Mouse (Mus musculus) brain, embryonic 14.5 days (tissue): ENCODE measurements around the gene Tspan5. TPM values are rescaled to one million over a fixed set of nuclear protein-coding genes. Genes with fewer than 3 reads are reported as not detected.

Experiments
- DNase-seq: peaks from one replicate; pipeline ENCODE4 v3.0.0-alpha.2; 2011; ENCODE audit warnings: low read depth
- CTCF ChIP-seq: fragments of 200-500 bp; IDR thresholded peaks from 2 replicates; pipeline ENCODE4 v1.5.1; 2012; ENCODE audit warnings: inconsistent platforms, mild to moderate bottlenecking, moderate library complexity, borderline replicate concordance; ENCODE audit not compliant: insufficient read depth, insufficient read length; ENCODE audit errors: extremely low read depth
- POLR2A ChIP-seq: fragments of 200-500 bp; IDR thresholded peaks from 2 replicates; pipeline ENCODE4 v1.6.1; 2012; ENCODE audit warnings: mild to moderate bottlenecking, inconsistent platforms, borderline replicate concordance; ENCODE audit not compliant: poor library complexity, insufficient read depth, insufficient read length, severe bottlenecking; ENCODE audit errors: extremely low read depth
- polyA plus RNA-seq: library from polyadenylated mRNA; depleted of rRNA; stranded (reverse); fragments of >200 nt; gene quantifications from 2 replicates; pipeline ENCODE4 v1.2.3, GENCODE M21; 2012

The Tspan5 gene
- polyA plus RNA-seq, 1 experiment = 109 TPM

DNA sequence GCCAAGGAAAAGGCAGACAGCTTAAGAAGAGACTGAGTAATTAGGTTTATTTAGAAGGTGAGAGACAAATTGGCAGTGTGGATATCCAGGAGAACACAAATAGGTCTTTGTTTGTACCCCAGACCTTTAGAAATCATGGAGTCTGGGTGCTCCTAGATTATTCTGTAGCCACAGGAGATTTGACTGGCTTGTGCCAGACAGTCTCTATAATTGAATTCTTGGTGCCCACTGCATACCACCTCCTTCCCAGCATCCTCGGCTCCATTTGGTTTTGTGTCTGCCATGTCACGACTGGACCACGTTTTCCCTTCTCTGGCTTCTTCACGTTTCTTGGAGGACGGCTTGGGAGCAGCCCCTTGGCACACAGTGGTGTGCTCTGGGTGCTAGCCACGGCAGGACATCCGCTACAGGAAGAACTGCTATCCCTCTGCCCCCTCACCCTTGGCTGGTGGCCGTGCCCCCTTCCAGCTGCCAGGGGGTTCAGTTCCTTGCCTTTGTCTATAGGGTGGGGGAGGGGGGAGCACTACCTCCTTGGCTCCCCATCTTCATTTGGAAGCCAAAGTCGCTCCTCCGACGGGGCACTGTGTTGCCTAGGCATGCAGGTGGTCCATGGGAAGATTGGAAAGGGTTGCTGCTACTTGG lies 61.6 kb downstream of the Tspan5 start:
- DNase-seq = peak; percentile 82
- no peak for TF ChIP-seq POLR2A
- no peak for TF ChIP-seq CTCF

DNA sequence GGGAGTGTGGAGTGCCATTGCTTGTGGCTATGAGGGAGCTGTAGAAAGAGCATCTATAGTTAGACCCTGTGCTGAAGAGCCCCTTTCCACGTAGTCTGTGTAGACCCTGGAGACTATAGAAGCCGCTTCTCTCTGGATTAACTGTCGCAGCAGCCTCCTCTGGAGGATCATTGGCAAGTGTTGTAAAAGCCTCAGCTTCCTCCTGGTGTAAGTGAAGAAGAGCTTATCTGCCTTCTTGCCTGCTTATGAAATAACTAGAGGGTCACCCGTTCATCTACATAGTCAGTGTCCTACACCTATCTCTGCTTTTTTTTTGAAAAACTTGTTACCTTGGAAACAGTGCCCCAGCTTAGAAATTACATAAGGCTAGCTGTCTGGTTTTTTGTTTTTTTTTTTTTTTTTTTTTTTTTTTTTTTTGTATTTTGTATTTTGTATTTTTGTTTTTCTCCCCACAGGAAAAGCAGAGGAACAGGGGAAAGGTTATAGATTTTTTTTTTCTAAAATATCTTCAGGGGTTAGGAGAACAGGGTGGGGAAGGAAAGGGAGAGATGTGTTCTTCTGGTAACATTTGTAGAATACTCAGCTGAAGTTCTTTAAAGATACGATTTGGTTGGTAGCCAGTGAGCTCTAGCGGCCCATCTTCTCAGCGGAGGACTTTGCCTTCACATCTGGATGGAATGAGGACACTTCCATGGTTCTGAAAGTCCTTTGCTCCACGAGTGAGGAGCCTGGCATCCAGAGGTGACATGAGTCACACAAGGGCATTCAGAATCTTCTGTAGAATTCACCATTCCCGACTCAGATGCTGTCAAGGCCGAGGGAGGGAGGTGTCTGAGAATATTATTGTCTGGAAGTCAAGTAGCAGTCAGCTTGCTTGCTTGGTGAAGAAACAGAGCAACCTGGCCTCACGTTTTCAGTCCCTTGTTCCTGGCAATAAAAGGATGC lies 62.4 kb downstream of the Tspan5 start:
- TF ChIP-seq POLR2A (no peak), CTCF (no peak)
- no peak for DNase-seq

DNA sequence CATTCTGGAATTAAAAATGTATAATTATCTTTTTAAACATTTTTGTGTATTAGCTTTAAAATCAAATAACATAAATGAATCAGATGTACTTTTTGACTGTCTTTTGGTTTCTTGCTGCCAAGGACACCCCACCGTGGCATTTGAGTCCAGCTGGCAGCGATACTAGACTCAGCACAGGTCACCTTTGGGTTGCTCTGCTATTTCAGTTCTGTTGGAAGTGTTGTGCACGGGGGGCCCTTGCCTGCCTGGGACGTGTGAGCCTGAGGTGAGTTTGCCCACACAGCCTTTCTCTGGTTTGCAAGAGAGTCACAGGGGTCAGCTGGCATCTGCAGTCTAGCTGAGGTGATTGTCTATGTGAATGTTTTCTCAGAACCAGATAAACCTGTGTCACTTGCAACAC lies 65.8 kb downstream of the Tspan5 start:
- no peak for TF ChIP-seq CTCF
- TF ChIP-seq POLR2A = no peak
- DNase-seq = no peak

DNA sequence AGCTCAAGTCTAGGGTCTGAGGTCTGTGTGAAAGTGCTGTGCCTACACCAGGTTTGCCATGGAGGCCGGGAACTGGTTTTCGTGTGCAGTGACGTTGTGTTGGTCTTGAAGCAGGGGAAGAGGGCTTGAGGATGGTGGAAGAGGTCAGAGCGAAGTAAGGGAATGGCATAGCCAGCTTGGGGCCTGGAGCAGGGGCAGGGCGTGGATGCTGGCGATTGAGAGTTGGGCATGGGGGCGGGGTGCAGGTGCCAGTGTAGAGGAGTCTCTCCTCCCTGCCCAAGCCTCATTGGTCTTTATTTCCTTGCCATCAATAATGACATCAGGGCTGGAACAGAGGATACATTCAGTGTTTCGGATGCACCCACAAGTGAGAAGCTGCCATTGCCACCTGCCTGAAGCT lies 67.5 kb downstream of the Tspan5 start:
- DNase-seq = no peak
- TF ChIP-seq CTCF (no peak), POLR2A (no peak)

DNA sequence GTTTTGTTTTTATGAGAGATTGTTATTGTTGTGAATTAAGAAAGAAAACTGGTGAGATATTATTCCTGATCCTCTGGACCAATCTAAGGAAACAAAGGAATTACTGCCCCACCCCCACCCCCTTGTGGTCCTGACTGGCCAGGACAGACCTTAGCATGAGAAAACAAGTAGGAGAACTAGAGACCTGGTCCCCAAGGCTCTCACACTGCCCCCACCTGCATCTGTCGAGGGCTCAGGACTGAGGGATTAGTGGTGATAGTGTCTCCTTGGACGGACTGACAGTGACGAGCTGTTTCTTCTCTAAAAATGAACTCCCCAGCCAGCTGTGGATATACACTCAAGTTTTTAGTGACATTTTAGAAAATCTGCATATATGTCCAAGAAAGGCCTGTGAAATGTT lies 70.6 kb downstream of the Tspan5 start:
- TF ChIP-seq POLR2A = no peak
- TF ChIP-seq CTCF = no peak
- no peak for DNase-seq

DNA sequence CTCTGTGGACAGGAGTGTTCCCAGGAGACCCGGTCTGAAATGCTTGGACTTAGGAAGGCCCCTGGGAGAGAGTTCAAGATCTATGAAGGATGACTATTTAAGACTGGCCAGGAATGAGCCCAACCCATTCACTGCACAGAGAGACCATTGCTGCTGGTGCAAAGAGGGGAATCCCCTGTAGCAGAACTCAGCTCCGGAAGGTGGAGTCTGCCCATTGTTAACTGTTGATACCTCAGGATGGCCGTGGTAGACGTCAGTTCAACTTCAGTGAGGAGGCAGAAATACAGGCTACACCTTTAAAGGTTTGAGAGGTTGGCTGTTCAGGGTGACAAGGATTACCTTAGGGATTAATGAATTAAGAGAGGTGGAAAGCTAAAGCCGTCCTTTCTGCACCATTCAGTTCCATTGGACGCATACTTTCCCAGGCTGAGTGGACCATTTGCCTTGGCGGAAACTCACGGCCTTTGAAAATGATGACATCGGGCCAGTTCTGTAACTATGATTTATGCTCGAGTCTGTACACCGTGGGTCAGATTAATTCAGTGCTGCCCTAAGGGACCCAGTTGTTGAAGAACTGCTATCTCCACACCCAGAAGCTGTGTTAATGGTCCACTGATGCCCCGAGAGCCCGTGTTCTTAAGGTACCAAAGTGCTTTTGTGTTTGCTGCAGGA lies 71.3 kb downstream of the Tspan5 start:
- no peak for DNase-seq
- TF ChIP-seq CTCF (no peak), POLR2A (no peak)

DNA sequence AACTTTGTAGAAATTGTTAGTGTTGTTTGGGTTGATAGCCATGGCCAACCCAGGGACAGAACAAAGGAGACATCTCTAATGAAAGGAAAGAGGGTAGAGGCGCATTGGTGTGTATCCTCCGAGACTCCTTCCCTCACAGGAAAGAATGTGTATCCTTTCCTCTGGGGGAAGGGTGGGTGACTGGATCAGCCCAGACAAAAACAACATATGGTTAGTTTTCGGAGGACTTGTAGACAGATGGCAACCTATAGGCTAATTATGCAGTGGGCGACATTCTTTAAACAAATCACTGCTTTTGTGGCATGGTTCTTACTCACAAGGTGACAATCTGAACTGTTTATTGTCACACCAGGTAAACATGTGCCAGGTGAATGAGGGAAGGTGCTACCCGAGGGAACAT lies 72.5 kb downstream of the Tspan5 start:
- TF ChIP-seq CTCF (no peak), POLR2A (no peak)
- peak; percentile 77 for DNase-seq

DNA sequence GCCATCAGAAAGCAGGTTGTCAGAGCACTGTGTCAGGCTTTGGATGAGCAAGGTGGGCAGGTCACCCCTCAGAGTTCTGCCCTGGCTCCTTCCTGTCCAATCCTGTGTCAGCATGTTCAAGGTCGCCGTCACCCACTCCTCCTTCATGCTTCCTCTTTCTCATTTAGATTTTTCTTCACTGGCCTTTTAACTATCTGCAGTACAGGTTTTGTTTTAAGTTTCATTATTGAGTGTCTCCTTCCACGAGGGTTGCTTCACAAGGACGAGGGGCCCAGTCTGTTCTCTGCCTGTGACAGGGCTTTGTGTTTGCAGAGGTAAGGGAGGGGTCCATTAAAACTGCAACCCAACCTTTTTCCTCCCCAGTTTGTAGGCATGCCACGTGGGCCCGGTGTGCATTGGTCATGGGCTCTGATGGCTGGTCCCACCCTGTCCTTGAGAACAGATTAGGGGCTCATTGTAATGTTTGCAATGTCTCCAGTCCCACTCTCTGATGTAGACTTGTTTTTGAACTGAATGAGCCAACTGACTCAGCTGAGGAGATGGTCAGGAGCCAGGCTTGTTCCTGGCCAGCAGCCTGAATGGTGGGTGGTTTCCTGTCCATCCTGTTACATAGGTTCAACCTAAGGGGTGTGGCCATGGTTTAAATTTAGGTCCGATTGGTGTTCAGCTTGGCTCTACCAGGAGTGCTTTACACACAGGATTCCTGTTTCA lies 73.3 kb downstream of the Tspan5 start:
- DNase-seq = no peak
- TF ChIP-seq CTCF (no peak), POLR2A (no peak)

DNA sequence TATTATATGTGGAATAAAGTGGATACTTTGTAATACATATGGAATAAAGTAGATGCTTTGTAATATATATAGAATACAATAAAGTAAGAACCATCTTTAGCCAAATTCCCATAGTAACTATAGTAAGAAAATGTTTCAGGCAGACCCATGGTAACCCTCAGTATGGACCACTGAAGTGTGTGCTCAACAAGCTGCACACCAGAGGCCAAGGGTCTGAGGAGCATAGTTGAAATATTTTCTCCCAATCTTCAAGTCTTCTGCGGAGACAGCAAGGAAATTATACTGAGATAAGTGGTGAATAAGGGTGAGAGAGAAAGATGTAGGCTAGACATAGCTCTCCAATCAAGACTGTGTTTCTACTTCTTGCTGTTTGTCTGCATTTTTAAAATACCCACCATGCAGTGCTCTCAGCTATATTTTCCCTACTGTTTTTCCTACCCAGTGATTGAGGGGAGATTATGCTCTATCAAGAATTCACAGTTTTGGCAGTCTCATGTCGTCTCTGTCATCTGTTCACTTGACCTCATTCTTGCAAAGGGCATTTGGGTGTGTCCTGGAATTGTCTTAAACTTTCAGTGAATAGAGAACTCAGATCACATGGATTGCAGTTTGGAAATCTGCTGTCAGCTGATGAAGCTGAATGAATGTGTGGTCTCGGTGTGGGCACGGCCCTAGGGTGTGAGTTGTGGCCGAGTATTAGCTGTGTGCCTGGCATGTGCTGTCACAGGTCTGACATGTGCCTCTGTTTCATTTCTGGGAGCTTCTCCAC lies 75.1 kb downstream of the Tspan5 start:
- TF ChIP-seq POLR2A = no peak
- no peak for TF ChIP-seq CTCF

DNA sequence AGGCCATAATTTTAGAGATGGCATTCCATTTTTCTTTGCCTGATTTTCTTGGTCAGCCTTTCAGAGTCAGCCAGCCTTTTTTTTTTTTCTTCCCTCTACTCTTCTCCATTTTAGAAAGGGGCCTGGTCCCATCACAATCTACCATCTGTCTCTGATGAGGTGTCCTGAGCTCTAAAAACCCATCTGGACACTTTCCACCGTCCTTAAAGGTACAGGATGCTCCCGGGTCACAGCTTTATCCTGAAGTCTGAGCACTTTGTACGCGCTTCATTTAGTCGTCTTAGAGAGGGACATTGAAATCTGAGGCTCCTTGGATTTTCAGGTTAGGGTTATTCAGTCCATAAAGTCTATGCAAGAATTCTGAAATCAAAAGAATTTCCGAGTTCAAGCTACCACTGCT lies 77.9 kb downstream of the Tspan5 start:
- no peak for TF ChIP-seq POLR2A
- no peak for TF ChIP-seq CTCF
- no peak for DNase-seq

More for the DNA sequence above, 75.1 kb downstream of the Tspan5 start:
- DNase-seq = no peak
